In genomic region chr19:29100874-29101542, GRCm38 (mm10) we compare ENCODE assay signal across 8 mouse cellular contexts. TPM values are rescaled to one million over a fixed set of nuclear protein-coding genes. Genes with fewer than 3 reads are reported as not detected.
DNase-seq lines count a peak whose midpoint lies in the region; ATAC-seq lines count a peak whose summit lies in the region.

TSS of gene Rcl1 (plus strand) at chr19:29101375.

- ATAC-seq in common myeloid progenitor, adult 5-6 weeks (replicated peaks; ENCODE audit: low read depth, poor library complexity, severe bottlenecking), result peak; percentile 99

- H3K36me3 ChIP-seq in megakaryocyte, embryonic 14.5 days (replicated peaks; ENCODE audit: low read length), result peaks cover 15% of the 10 kb centered on the region

- no peaks in the 10 kb centered on the region for H3K9me3 ChIP-seq in megakaryocyte, embryonic 14.5 days

- H3K27me3 ChIP-seq in megakaryocyte, embryonic 14.5 days (replicated peaks), result no peaks in the 10 kb centered on the region

- H3K4me3 ChIP-seq in megakaryocyte, embryonic 14.5 days (replicated peaks), result peak within 1 kb of the TSS; percentile 99

- peaks cover 54% of the 10 kb centered on the region for H3K4me1 ChIP-seq in megakaryocyte, embryonic 14.5 days

- peak; percentile 99 for DNase-seq in ZHBTc4 (ENCODE audit: low read depth, low spot score)
- peak; percentile 88 to 93 for DNase-seq in gastrocnemius, adult 8-10 months (ENCODE audit: low spot score in 2 of 2)
- DNase-seq in hindlimb bud, embryonic 11.5 days (ENCODE audit: extremely low spot score, low read depth, low spot score), result peak; percentile 85
- peak; percentile 87 to 94 for DNase-seq in left cerebral cortex, adult 8-10 months (ENCODE audit: low spot score in 2 of 2)
- peak; percentile 98 for DNase-seq in right cerebral cortex, postnatal 10 days (ENCODE audit: low spot score in 2 of 2)
- DNase-seq in urinary bladder, postnatal 25 days (ENCODE audit: low spot score), result peak; percentile 85

RNA-seq across cellular contexts. Expression of gene Rcl1, which starts in this region (rescaled TPM):
- total RNA-seq in common myeloid progenitor, adult 5-6 weeks (2017), result 80.3 and 97.2 TPM in 2 replicates
- 1 to 10 TPM; 5.0 to 8.5 (median 6.9) TPM for total RNA-seq in gastrocnemius, adult 8-10 months (2022)
- total RNA-seq in left cerebral cortex, adult 8-10 months (2022), result 10 to 100 TPM; 17.8 to 21.1 (median 19.4) TPM
- polyA plus RNA-seq in megakaryocyte, embryonic 14.5 days (2012; ENCODE audit: insufficient read depth, low replicate concordance), result 15.5 and 37.9 TPM in 2 replicates

Comparison
In these comparisons a context has a peak if more than half of its experiments do, and no peak if none do; other contexts are left out.
1. Peak in every context shown above with its lines: DNase-seq, ATAC-seq and H3K4me3 ChIP-seq.